Mouse (Mus musculus): ENCODE measurements around the gene Il1a. TPM values are rescaled to one million over a fixed set of nuclear protein-coding genes. Genes with fewer than 3 reads are reported as not detected.

Gene Il1a
- total RNA-seq (2014; rRNA removed), result not detected in 2 replicates
- 0.23 and 0.25 TPM in 2 replicates for polyA plus RNA-seq (2015; fragmentation: Nextera tagmentation; extraction: Ambion mirVana)

- H3K9ac ChIP-seq (replicated peaks; ENCODE audit: low read length), result no peak within 1 kb of the TSS
- no peak within 1 kb of the TSS for H3K4me2 ChIP-seq (ENCODE audit: low read depth, low read length)
- ATAC-seq, result no peak
- no peaks in the 10 kb centered on the region for H3K27me3 ChIP-seq (ENCODE audit: insufficient read depth, low read length)
- H3K4me1 ChIP-seq (ENCODE audit: insufficient read depth, low read length), result no peaks in the 10 kb centered on the region
- DNase-seq (ENCODE audit: low spot score), result no peak
- no peaks in the 10 kb centered on the region for H3K9me3 ChIP-seq (ENCODE audit: low read length)
- H3K27ac ChIP-seq, result no peak within 1 kb of the TSS
- no peak within 1 kb of the TSS for H3K4me3 ChIP-seq (ENCODE audit: low read length)
- TF ChIP-seq CTCF (IDR thresholded peaks at IDR 0.05; ENCODE audit: low read depth), result no peak
- no peaks in the 10 kb centered on the region for H3K36me3 ChIP-seq (ENCODE audit: insufficient read depth, low read length)
- WGBS, result 80% methylated on average over 7 of the region's 7 CpGs
These were observed at the start of gene Il1a for GRCm38 (mm10) chr2:129309836-129310235. TSS of gene Il1a (minus strand) at chr2:129309972.

GRCm38 (mm10) chr2:129338138-129338621 is 28.4 kb upstream of the Il1a start:
- no peak for TF ChIP-seq CTCF (IDR thresholded peaks at IDR 0.05; ENCODE audit: low read depth)
- WGBS, result 70% methylated on average over 6 of the region's 6 CpGs

GRCm38 (mm10) chr2:129333471-129333870 is 23.7 kb upstream of the Il1a start:
- no peak overlapping the region for H3K27ac ChIP-seq
- H3K9ac ChIP-seq (replicated peaks; ENCODE audit: low read length), result no peak overlapping the region
- DNase-seq (ENCODE audit: low spot score) (no peak), ATAC-seq (no peak)
- 52% methylated on average over 4 of the region's 4 CpGs for WGBS
- H3K4me3 ChIP-seq (ENCODE audit: low read length), result no peak overlapping the region
- no peak for TF ChIP-seq CTCF (IDR thresholded peaks at IDR 0.05; ENCODE audit: low read depth)
- no peak overlapping the region for H3K4me2 ChIP-seq (ENCODE audit: low read depth, low read length)
- no peaks in the 10 kb centered on the region for H3K27me3 ChIP-seq (ENCODE audit: insufficient read depth, low read length)
- H3K9me3 ChIP-seq (ENCODE audit: low read length), result no peaks in the 10 kb centered on the region
- no peaks in the 10 kb centered on the region for H3K36me3 ChIP-seq (ENCODE audit: insufficient read depth, low read length)
- H3K4me1 ChIP-seq (ENCODE audit: insufficient read depth, low read length), result no peaks in the 10 kb centered on the region

More at GRCm38 (mm10) chr2:129338138-129338621, 28.4 kb upstream of the Il1a start:
- no peak overlapping the region for H3K9ac ChIP-seq (replicated peaks; ENCODE audit: low read length)
- DNase-seq (ENCODE audit: low spot score), result no peak
- no peak overlapping the region for H3K4me2 ChIP-seq (ENCODE audit: low read depth, low read length)
- no peak overlapping the region for H3K27ac ChIP-seq
- no peaks in the 10 kb centered on the region for H3K36me3 ChIP-seq (ENCODE audit: insufficient read depth, low read length)
- no peak for ATAC-seq
- H3K4me3 ChIP-seq (ENCODE audit: low read length), result no peak overlapping the region
- H3K9me3 ChIP-seq (ENCODE audit: low read length), result no peaks in the 10 kb centered on the region
- no peaks in the 10 kb centered on the region for H3K27me3 ChIP-seq (ENCODE audit: insufficient read depth, low read length)
- no peaks in the 10 kb centered on the region for H3K4me1 ChIP-seq (ENCODE audit: insufficient read depth, low read length)

GRCm38 (mm10) chr2:129330540-129330939 is 20.8 kb upstream of the Il1a start:
- Histone ChIP-seq H3K4me3 (ENCODE audit: low read length) (no peak overlapping the region), H3K9me3 (ENCODE audit: low read length) (no peaks in the 10 kb centered on the region), H3K4me1 (ENCODE audit: insufficient read depth, low read length) (no peaks in the 10 kb centered on the region), H3K27ac (no peak overlapping the region), H3K27me3 (ENCODE audit: insufficient read depth, low read length) (no peaks in the 10 kb centered on the region), H3K4me2 (ENCODE audit: low read depth, low read length) (no peak overlapping the region), H3K9ac (replicated peaks; ENCODE audit: low read length) (no peak overlapping the region), H3K36me3 (ENCODE audit: insufficient read depth, low read length) (no peaks in the 10 kb centered on the region)
- DNase-seq (ENCODE audit: low spot score) (no peak), ATAC-seq (no peak)
- no peak for TF ChIP-seq CTCF (IDR thresholded peaks at IDR 0.05; ENCODE audit: low read depth)
- 87% methylated on average over 13 of the region's 13 CpGs for WGBS

DNA sequence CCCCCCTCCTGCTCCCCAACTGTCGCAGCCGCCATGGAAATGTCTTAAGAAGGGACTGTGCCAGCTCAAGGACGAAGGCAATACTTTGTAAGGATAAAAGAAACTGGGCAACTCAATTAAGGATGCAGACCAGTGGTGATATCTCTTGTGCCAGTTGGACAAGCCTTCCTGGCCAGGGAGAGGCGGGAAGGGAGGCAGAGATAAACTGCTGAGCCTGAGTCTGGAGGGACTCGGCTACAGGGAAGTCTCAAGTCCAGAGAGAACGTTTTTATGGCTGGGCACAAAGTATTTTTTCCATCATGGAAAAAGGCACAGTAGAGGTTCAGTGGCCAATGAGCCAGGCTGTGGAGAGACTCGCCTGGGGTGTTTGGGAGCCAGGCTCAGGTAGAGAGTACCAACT is 20.3 kb upstream of the Il1a start:
- Histone ChIP-seq H3K9ac (replicated peaks; ENCODE audit: low read length) (no peak overlapping the region), H3K4me2 (ENCODE audit: low read depth, low read length) (no peak overlapping the region), H3K27me3 (ENCODE audit: insufficient read depth, low read length) (no peaks in the 10 kb centered on the region), H3K27ac (no peak overlapping the region), H3K9me3 (ENCODE audit: low read length) (no peaks in the 10 kb centered on the region), H3K4me3 (ENCODE audit: low read length) (no peak overlapping the region), H3K4me1 (ENCODE audit: insufficient read depth, low read length) (no peaks in the 10 kb centered on the region), H3K36me3 (ENCODE audit: insufficient read depth, low read length) (no peaks in the 10 kb centered on the region)
- no peak for TF ChIP-seq CTCF (IDR thresholded peaks at IDR 0.05; ENCODE audit: low read depth)
- WGBS, result 61% methylated on average over 7 of the region's 7 CpGs
- DNase-seq (ENCODE audit: low spot score) (no peak), ATAC-seq (no peak)

DNA sequence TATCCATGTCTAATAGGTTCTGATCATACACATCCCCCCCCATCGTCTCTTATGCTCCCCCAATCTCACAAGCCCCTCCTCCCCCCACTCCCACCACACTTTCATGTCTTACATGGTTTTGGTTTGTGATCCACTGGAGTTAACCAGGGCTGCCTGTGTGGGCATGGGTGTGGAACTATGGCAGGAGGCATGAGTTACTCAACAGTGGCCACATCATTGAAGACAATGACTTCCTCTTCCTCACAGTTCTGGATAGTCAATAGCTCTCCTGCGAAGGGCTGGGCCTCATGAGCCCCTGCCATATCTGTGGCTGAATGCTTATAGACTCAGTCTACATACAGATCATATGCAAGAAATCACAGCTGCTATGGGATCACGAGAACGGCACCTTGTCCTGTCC is 18.5 kb upstream of the Il1a start:
- 87% methylated on average over 4 of the region's 4 CpGs for WGBS

DNA sequence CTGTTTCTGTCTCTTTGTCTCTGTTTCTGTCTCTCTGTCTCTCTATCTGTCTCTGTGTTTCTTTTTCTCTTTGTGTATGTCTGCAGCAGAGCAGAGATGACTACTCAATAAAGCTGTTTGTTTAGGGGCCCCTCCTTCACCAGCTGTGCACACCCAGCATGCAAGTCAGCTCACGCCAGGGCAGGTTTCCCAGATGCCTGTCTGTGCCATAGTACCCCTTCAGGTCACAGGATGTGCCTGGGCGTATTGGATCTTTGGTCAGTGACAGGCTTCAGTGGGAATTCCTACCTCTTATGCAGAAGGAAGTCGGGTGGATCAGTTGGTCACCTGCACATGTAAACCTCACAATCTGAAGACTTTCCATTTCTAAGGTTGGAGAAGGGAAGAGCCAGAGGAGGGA is 14.4 kb upstream of the Il1a start:
- Histone ChIP-seq H3K27ac (no peak overlapping the region), H3K4me1 (ENCODE audit: insufficient read depth, low read length) (no peaks in the 10 kb centered on the region), H3K27me3 (ENCODE audit: insufficient read depth, low read length) (no peaks in the 10 kb centered on the region), H3K9me3 (ENCODE audit: low read length) (no peaks in the 10 kb centered on the region), H3K4me2 (ENCODE audit: low read depth, low read length) (no peak overlapping the region), H3K9ac (replicated peaks; ENCODE audit: low read length) (no peak overlapping the region), H3K36me3 (ENCODE audit: insufficient read depth, low read length) (no peaks in the 10 kb centered on the region), H3K4me3 (ENCODE audit: low read length) (no peak overlapping the region)
- 77% methylated on average over 3 of the region's 3 CpGs for WGBS
- ATAC-seq (no peak), DNase-seq (ENCODE audit: low spot score) (no peak)
- no peak for TF ChIP-seq CTCF (IDR thresholded peaks at IDR 0.05; ENCODE audit: low read depth)

More for the DNA sequence above, 18.5 kb upstream of the Il1a start:
- TF ChIP-seq CTCF (IDR thresholded peaks at IDR 0.05; ENCODE audit: low read depth), result no peak
- Histone ChIP-seq H3K27ac (no peak overlapping the region), H3K9ac (replicated peaks; ENCODE audit: low read length) (no peak overlapping the region), H3K27me3 (ENCODE audit: insufficient read depth, low read length) (no peaks in the 10 kb centered on the region), H3K9me3 (ENCODE audit: low read length) (no peaks in the 10 kb centered on the region), H3K4me3 (ENCODE audit: low read length) (no peak overlapping the region), H3K4me2 (ENCODE audit: low read depth, low read length) (no peak overlapping the region), H3K36me3 (ENCODE audit: insufficient read depth, low read length) (no peaks in the 10 kb centered on the region), H3K4me1 (ENCODE audit: insufficient read depth, low read length) (no peaks in the 10 kb centered on the region)
- ATAC-seq (no peak), DNase-seq (ENCODE audit: low spot score) (no peak)

Data from hindbrain, postnatal 0 days (tissue).